Mouse (Mus musculus) liver, postnatal 0 days (tissue): ENCODE results near the gene Trpm3. TPM values are rescaled to one million over a fixed set of nuclear protein-coding genes. Genes with fewer than 3 reads are reported as not detected.

Experiments used
- ATAC-seq: fragments of 200-750 bp; cut with Nextera tagmentation; 2 replicates; pipeline ENCODE4 v1.8.0; 2017; ENCODE audit warnings: mild to moderate bottlenecking, moderate library complexity
- DNase-seq: peaks from one replicate; pipeline ENCODE4 v3.0.0-alpha.2; 2016
- H3K27ac ChIP-seq: fragments of 300-500 bp; sonication (generic); 2 replicates; pipeline ENCODE4 v1.5.1; 2014; ENCODE audit warnings: antibody characterized with exemption, moderate library complexity, mild to moderate bottlenecking, low read depth
- H3K27me3 ChIP-seq: fragments of 300-500 bp; sonication (generic); 2 replicates; pipeline ENCODE4 v1.6.1; 2014; ENCODE audit warnings: low read length, control low read depth, mixed read lengths; ENCODE audit not compliant: insufficient read depth
- H3K36me3 ChIP-seq: fragments of 300-500 bp; sonication (generic); replicated peaks from 2 replicates; pipeline ENCODE4 v1.6.1; 2014; ENCODE audit warnings: mild to moderate bottlenecking, control low read depth, low read length, moderate library complexity, mixed read lengths; ENCODE audit not compliant: insufficient read depth
- H3K4me1 ChIP-seq: fragments of 300-500 bp; sonication (generic); 2 replicates; pipeline ENCODE4 v1.6.1; 2014; ENCODE audit warnings: antibody characterized with exemption, mild to moderate bottlenecking, control low read depth; ENCODE audit not compliant: insufficient read depth
- H3K4me2 ChIP-seq: fragments of 300-500 bp; sonication (generic); 2 replicates; pipeline ENCODE4 v1.6.1; 2014; ENCODE audit warnings: low read depth, mild to moderate bottlenecking, low read length, moderate library complexity, mixed read lengths
- H3K4me3 ChIP-seq: fragments of 300-500 bp; sonication (generic); 2 replicates; pipeline ENCODE4 v1.5.1; 2014; ENCODE audit warnings: low read depth, low read length
- H3K9ac ChIP-seq: fragments of 300-500 bp; sonication (generic); replicated peaks from 2 replicates; pipeline ENCODE4 v1.6.1; 2014; ENCODE audit warnings: mild to moderate bottlenecking, moderate library complexity
- H3K9me3 ChIP-seq: fragments of 300-500 bp; sonication (generic); 2 replicates; pipeline ENCODE4 v1.6.1; 2016; ENCODE audit warnings: mild to moderate bottlenecking, control low read depth, low read length, mixed read lengths
- CTCF ChIP-seq: sonication (generic); IDR thresholded peaks from 2 replicates; pipeline ENCODE4 v1.5.1; 2016; ENCODE audit warnings: antibody characterized with exemption, low read depth
- EP300 ChIP-seq: IDR thresholded peaks from 2 replicates; pipeline ENCODE4 v1.6.1; 2016; ENCODE audit warnings: antibody characterized with exemption, low read depth, mild to moderate bottlenecking
- WGBS: fragments of 180-500 bp; shearing (Covaris S2); extraction: QIAGEN DNeasy Blood & Tissue Kit; methylation state at CpG from one replicate; pipeline ENCODE4 v1.1.7; 2014; ENCODE audit not compliant: insufficient replicate concordance; 5-methylcytosine and 5-hydroxymethylcytosine counted together
- polyA plus RNA-seq: library from polyadenylated mRNA; unstranded; fragments of >200 nt; fragmentation: Nextera tagmentation; extraction: Ambion mirVana; gene quantifications from 2 replicates; pipeline ENCODE4 v1.2.1, GENCODE M21; 2015

The Trpm3 gene
- polyA plus RNA-seq, 1 experiment from 2014 or later = 0.02 TPM

DNA sequence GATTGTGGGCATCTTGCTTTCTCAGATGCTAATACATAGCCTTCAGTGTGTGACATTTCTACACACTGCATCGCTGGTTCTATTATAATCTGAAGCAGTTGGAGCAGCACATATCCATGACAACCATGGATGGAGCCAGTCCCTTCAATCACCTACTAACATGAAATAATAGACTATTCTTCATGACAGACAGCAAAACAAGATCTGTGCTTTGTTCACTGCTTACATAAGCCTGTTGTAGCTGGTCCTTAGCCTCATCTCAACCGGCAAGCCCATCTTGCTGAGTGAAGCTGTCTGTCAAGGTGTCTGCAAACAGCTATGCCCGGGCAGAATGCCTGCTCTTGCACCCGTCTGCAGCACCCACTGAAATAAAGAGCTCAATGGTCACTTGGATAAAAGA lies 819.6 kb downstream of the Trpm3 start:
- Histone ChIP-seq H3K9me3 (no peaks in the 10 kb centered on the region), H3K4me3 (no peak overlapping the region), H3K4me1 (no peaks in the 10 kb centered on the region), H3K36me3 (no peaks in the 10 kb centered on the region), H3K9ac (no peak overlapping the region), H3K27ac (no peak overlapping the region), H3K27me3 (no peaks in the 10 kb centered on the region), H3K4me2 (no peak overlapping the region)
- ATAC-seq (no peak), DNase-seq (no peak)
- TF ChIP-seq CTCF (no peak), EP300 (no peak)
- 72% methylated on average over 4 of the region's 4 CpGs for WGBS

DNA sequence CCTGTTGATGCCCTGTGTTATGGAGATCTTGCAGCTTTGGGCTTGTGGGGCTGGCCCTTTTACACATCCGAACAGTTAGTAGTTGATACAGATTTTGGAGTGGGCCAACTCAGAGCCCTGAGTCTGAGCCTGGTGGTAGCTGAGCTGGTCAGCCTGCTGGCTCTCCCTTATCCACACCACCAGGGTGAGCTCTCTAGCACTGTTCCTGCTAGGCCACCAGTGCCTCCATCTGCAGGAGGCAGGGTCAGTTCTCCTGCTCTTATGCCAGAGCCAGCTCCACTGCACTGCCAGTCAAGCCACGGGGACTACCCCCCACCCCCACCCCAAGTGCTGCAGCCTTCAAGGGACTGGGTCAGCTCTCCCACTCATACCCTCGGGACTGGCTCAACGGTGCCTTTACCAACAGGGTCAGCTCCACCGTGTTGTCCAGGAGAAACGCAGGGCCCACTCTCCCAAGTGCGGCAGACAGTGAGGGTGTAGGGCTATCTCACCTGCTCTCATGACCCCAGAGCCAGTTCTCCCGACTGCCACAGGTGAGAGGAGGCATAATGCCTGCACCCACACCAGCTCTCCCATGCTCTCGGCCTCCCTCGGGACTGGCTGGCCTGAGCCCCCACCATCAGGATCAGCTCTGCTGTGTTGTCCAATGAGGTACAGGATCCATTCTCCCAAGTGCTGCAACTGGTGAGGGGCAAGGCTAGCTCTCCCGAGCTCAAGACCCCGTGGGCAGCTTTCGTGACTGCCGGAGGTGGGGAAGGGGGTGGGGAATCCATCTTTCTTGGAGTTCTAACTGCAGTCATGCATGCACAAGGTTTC lies 821.8 kb downstream of the Trpm3 start:
- no peak overlapping the region for H3K9ac ChIP-seq
- 76% methylated on average over 14 of the region's 14 CpGs for WGBS
- H3K4me2 ChIP-seq = no peak overlapping the region
- TF ChIP-seq CTCF = no peak
- no peak for TF ChIP-seq EP300
- H3K4me3 ChIP-seq = no peak overlapping the region
- H3K4me1 ChIP-seq = no peaks in the 10 kb centered on the region
- DNase-seq (no peak), ATAC-seq (no peak)
- H3K27me3 ChIP-seq = no peaks in the 10 kb centered on the region
- no peaks in the 10 kb centered on the region for H3K36me3 ChIP-seq
- H3K27ac ChIP-seq = no peak overlapping the region
- no peaks in the 10 kb centered on the region for H3K9me3 ChIP-seq

DNA sequence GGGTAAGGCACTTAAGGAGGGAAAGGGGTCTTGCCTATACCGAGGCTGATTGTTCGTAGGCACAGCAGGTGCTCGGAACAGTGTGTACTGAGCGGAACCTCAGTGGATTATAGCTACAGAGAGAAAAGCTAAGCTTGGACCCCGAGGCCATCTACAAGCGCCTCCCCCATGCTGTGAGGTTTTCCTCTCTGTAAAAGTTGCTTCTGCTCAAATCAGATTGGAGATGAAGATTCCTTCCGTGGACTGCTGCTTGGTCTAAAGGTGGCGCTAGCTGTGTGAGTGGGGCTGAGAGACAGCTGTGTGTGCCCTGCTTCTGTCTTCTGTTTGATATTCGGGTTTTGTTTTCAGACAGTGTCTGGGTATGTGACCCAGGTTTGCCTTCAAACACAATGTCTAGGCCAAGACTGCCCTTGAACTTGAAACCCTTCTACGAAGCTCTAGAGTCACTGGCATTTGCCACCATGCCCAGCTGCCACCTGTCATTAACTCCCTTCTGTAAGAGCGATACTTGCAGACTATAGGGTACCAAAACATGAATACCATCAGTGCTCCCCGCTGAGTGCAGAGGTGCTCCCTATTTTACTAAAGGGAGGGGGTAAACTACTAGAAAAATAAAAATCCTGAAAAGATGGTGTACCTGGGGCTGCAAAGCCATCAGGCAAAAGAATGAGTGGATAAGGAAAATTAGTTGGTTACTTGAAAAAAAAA lies 823.3 kb downstream of the Trpm3 start:
- no peak overlapping the region for H3K27ac ChIP-seq
- no peaks in the 10 kb centered on the region for H3K9me3 ChIP-seq
- no peaks in the 10 kb centered on the region for H3K4me1 ChIP-seq
- WGBS = 63% methylated on average over 12 of the region's 12 CpGs
- no peak overlapping the region for H3K4me3 ChIP-seq
- no peak overlapping the region for H3K4me2 ChIP-seq
- DNase-seq (no peak), ATAC-seq (no peak)
- TF ChIP-seq EP300 = no peak
- TF ChIP-seq CTCF = peak; percentile 21; the same call in 1 of the 2 replicates
- H3K36me3 ChIP-seq = no peaks in the 10 kb centered on the region
- H3K9ac ChIP-seq = no peak overlapping the region
- H3K27me3 ChIP-seq = no peaks in the 10 kb centered on the region

DNA sequence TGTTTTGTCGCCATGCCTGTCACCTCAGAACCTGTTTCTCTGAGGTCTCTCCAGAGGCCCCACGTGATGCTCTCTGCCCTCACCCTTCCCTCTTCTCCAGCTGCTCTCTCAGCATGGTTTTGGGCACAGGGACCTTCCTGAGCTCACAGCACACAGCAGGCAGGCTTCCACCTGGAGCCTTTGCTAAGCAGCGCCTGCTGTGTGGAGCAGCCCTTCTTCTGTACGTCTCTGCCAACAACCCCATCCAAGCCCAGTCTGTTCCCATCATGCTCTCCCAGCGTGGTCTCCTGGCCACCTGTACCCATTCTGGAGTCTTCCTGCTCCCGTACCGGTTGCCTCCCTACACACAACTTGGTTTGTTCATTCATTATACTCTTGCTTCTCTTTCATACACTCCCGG lies 823.9 kb downstream of the Trpm3 start:
- DNase-seq = no peak
- H3K9me3 ChIP-seq = no peaks in the 10 kb centered on the region
- no peak for TF ChIP-seq EP300
- TF ChIP-seq CTCF = no peak
- no peak for ATAC-seq
- no peak overlapping the region for H3K4me2 ChIP-seq
- WGBS = 56% methylated on average over 8 of the region's 8 CpGs
- H3K27ac ChIP-seq = no peak overlapping the region
- H3K27me3 ChIP-seq = no peaks in the 10 kb centered on the region
- H3K36me3 ChIP-seq = no peaks in the 10 kb centered on the region
- no peak overlapping the region for H3K9ac ChIP-seq
- H3K4me3 ChIP-seq = no peak overlapping the region
- H3K4me1 ChIP-seq = no peaks in the 10 kb centered on the region

DNA sequence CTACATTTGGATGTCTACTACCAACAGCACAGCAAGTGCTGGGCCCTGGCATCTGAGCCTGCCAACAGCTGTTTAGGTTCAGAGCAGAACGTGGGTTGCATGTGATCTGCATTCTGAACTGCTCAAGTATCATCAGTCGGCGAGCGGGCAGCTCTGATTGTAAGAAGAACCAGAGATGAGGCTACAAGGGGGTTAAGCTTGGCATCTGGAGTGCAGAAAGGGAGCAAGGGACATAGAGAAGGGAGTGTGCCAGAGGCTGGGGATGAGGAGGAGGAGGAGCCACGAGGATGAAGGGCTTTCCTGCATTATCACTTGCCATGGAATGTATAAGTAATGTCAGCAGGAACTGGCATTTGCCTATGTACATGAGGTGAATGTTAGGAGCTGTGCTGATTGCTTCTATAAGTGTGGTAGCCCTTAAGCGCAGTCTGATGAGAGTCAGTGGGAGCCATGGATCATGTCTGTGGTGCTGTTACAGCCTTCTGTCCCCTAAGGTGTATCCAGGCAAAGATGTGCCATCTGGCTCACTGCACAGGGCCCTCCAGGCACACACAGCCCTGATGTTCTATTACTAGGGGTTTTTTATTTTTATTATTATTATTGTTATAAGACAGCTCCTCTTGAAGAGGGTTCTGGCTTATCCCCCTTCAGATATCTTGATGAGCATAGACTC lies 825.0 kb downstream of the Trpm3 start:
- no peak for TF ChIP-seq CTCF
- H3K27me3 ChIP-seq = no peaks in the 10 kb centered on the region
- no peaks in the 10 kb centered on the region for H3K9me3 ChIP-seq
- no peak overlapping the region for H3K4me3 ChIP-seq
- no peak overlapping the region for H3K9ac ChIP-seq
- H3K36me3 ChIP-seq = no peaks in the 10 kb centered on the region
- WGBS = 67% methylated on average over 6 of the region's 6 CpGs
- H3K27ac ChIP-seq = no peak overlapping the region
- no peak for ATAC-seq
- no peak for DNase-seq
- no peaks in the 10 kb centered on the region for H3K4me1 ChIP-seq
- H3K4me2 ChIP-seq = no peak overlapping the region

DNA sequence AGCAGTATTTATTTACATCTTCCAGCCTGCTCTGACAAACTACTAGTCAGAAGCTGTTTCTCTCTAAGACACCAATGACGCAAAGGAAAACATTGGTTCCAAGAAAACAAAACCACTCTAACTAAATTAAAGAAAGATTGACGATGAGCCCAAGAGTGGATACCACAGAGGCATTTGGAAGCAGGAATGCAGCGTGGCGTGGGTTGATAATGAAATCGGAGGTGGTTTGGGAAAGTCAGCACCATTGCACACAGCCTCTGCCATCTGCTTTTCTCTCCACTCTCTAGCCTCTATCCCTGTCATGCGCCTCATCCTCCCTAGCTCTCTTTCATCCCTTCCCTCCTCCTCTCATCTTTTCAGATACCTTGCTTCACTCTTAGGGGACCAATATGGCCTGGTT lies 826.6 kb downstream of the Trpm3 start:
- H3K9me3 ChIP-seq = no peaks in the 10 kb centered on the region
- H3K9ac ChIP-seq = no peak overlapping the region
- H3K27me3 ChIP-seq = no peaks in the 10 kb centered on the region
- H3K36me3 ChIP-seq = no peaks in the 10 kb centered on the region
- no peak for DNase-seq
- no peak for TF ChIP-seq CTCF
- no peak for TF ChIP-seq EP300
- no peaks in the 10 kb centered on the region for H3K4me1 ChIP-seq
- H3K27ac ChIP-seq = no peak overlapping the region
- H3K4me2 ChIP-seq = no peak overlapping the region
- 75% methylated on average over 6 of the region's 6 CpGs for WGBS
- no peak for ATAC-seq
- H3K4me3 ChIP-seq = no peak overlapping the region
